Mouse (Mus musculus): ENCODE results near the gene Ucp1. TPM values are rescaled to one million over a fixed set of nuclear protein-coding genes. Genes with fewer than 3 reads are reported as not detected.

Ucp1 gene
- polyA plus RNA-seq (2021; fragmentation: Nextera tagmentation) = not detected in 2 replicates
- long read RNA-seq, experiment 1 = 0 reads
- long read RNA-seq, experiment 2 = 0 reads

DNA sequence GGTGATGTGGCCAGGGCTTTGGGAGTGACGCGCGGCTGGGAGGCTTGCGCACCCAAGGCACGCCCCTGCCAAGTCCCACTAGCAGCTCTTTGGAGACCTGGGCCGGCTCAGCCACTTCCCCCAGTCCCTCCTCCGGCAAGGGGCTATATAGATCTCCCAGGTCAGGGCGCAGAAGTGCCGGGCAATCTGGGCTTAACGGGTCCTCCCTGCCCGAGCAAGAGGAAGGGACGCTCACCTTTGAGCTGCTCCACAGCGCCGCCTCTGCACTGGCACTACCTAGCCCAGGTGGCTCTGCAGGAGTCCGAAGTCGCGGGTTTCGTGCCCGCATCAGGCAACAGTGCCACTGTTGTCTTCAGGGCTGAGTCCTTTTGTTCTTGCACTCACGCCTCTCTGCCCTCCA, at the start of gene Ucp1:
TSS of gene Ucp1 (plus strand) at position 177 of the 400 bp plus-strand sequence.

DNA sequence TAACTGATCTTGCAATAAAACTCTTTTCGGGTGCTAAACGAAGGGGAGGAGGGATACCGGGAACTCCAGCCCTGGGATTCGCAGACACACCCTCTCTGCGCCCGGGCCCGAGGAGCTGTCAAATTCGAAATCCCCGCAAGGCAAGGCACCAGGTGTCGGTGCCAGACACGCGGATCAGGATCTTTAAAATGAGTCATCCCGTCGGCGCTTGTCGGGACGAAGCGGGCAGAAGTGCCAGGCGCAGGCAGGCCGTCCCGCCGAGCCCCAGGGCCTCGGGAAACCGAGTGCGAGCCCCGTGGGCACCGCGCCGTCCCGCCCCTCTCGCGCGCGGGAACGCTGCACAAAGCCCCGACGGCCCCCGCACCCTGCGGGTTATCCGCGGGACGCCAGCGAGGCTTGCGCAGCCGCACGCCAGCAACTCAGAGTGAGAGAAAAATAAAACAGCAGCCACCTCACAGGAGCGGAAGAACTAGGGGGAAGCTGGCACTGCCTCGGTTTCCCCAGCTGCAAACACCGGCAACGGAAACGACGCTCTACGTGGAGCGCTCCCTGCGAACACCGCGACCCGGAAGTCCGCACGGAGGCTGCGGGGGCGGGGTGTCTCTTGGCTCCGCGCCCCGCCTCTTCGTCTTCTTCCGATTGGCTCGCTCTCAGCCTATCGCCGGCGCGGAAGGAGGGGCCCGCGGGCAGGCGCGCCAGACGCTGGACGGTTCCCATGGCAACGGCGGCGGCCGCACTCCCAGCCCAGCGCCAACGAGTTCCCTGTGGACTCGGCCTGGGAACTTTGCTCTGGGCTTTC, 41.9 kb downstream of the Ucp1 start, which contains the start of gene Elmod2:
TSS of gene Elmod2 (minus strand) at position 588 of the 799 bp plus-strand sequence.

Other genes starting within 250 kb of the Ucp1 start
- 4.8 and 7.6 TPM in 2 replicates for gene Tbc1d9, start 125.0 kb upstream of the Ucp1 start, polyA plus RNA-seq (2021; fragmentation: Nextera tagmentation)
- 5.7 and 6.0 TPM in 2 replicates for gene Gm10645, start 124.2 kb upstream of the Ucp1 start, polyA plus RNA-seq (2021; fragmentation: Nextera tagmentation)
- 2.7 and 3.7 TPM in 2 replicates for gene Elmod2, start 42.1 kb downstream of the Ucp1 start, polyA plus RNA-seq (2021; fragmentation: Nextera tagmentation)
- not detected in 2 replicates for gene Mgat4d, start 58.1 kb downstream of the Ucp1 start, polyA plus RNA-seq (2021; fragmentation: Nextera tagmentation)
- 2.0 and 2.4 TPM in 2 replicates for gene Clgn, start 99.5 kb downstream of the Ucp1 start, polyA plus RNA-seq (2021; fragmentation: Nextera tagmentation)
- 429 and 455 TPM in 2 replicates for gene Scoc, start 168.0 kb downstream of the Ucp1 start, polyA plus RNA-seq (2021; fragmentation: Nextera tagmentation)
- gene Olfr370, start 245.4 kb downstream of the Ucp1 start, polyA plus RNA-seq (2021; fragmentation: Nextera tagmentation) = not detected in 2 replicates

All from layer of hippocampus, adult 6 months (tissue).